Mouse (Mus musculus) cerebellum, adult 11-12 months (tissue): ENCODE results near the gene Grik4.
A peak's percentile ranks its signal among the peaks of the same experiment; 100 is the strongest.

Source experiments
- DNase-seq: peaks from one replicate; pipeline ENCODE4 v3.0.0; 2022

The Grik4 gene

DNA sequence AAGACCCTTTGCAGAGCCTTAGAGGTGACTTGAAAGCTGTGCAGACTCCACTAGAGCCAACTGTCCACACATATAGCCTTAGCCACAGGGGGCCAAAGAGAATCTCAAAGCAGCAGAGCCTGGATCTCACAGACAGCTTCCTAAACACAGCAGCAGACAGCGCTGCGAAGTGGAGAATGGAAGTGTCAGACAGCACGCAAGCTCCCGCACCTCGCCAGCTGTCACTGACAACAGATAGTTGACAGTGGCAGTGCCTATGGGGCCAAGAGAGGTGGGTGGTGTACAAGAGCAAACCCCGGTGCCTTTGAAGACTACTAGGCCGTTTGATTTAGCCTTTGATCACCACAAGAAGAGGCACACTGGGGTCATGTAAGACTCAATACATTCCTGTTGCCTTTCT is 395.3 kb downstream of the Grik4 start:
- DNase-seq = no peak

DNA sequence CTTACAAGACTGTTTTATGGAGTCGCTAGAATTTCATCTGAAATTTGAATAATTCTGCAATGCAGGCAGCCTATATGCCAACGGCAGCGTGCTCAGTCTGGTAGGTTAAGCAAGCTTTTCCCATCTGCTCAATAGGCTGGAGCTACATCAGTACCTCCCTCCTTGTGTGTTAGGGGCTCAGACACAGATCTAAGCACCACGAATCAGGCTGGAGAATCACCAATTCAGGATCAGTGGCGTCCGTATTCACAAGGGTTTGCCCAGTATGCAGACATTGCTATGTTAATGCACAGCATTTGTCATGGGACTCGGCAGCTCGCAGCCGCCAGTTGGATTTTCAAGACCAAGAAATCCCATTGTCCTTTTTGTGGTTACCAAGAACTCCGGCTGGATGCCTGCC is 399.8 kb downstream of the Grik4 start:
- DNase-seq = no peak

DNA sequence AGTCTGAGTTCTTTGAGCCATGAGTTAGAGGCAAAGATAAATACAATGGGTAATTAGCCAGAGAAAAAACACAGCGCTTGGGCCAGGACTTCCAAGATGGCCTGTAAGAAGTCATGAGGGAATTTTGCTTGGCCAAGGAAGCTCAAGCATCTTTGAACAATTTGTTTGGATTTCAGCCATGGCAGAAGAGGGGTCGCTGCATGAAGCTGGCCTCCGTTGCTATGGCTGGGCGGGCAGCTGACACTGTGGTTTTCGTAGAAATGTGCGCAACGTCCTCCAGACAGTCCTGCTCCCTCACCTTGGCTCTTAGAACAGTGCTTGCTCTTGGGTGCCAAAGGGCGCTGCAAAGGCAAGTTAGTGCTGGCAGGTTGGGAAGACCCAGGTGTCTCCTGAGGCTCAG is 410.8 kb downstream of the Grik4 start:
- no peak for DNase-seq

DNA sequence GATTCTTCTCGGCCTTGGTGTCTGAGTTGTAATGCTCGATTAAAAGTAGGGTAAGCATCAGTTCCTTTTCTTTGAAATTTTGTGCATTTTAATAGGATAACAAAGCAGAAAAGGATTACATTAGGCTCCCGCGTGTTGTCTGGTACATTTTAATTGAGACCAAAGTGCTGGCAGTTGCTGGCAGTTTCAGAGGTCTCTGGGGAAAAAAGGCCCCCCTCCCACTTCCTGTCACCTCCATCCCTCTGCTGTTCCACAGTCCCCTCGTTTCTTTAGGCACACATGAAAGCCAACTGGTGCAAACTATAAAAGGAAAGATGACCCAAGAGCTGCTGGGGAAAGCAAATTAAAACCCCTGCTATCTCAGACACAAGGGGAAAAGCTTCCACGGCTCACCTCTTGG is 411.3 kb downstream of the Grik4 start:
- no peak for DNase-seq

DNA sequence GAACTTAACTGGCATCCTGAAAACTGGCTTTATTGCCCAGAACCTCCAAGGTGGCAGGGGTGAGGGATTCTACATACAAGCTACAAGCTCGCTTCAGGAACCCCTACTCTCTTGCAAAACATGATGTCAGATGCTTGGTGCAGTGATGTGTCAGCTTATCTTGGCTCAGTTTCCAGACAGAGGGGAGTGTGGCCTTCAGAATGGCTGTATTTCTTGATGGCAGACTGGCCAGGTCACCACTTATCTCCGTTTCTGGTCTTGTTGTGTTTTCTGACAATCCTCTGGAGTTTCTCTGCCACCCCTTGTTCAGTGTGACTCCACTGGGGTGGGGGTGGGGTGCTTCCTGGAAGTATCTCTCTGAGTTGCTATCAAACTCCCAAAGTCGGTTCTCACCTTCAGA is 412.3 kb downstream of the Grik4 start:
- no peak for DNase-seq

DNA sequence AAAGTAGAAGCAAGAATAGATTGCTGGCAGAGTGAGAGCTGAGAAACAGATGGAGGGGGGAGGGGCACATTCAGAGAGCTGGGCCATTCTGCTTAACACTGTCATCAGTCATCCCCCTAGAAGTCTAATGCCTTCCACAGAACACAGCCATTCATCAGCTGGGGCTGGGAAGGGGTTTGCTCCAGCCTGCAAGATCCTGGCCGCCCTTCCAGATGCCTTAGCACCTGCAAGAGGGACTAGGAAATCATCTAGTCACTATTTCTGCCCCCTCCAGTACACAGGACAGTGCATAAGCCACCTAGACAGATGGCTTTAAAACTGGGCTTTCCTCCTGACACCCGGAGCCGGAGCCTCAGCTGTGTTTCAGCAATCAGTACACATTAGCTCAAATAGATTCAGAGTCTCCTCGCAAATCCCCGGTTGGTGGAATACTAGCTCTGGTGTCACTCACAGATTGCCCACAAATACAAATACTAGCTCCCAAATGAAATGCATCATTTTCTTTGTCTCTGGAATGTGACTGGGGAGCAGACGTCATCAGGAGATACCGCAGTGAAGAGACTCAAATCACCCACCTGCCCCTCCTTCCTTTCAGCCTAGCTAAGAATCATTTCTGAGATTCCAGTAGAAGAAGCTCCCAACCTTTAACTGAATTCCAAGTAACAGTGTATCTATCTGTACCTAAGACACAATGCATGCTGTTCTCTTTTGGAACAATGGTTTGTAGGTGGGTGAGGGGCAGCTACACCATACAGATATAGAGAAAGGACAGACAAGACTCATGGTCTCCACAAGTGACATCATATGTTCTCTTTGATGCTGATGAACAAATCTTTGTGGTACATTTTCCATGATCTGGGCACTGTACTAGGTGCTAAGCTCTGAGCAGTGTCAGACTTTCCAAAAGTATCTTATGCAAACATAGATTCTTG is 413.8 kb downstream of the Grik4 start:
- no peak for DNase-seq

DNA sequence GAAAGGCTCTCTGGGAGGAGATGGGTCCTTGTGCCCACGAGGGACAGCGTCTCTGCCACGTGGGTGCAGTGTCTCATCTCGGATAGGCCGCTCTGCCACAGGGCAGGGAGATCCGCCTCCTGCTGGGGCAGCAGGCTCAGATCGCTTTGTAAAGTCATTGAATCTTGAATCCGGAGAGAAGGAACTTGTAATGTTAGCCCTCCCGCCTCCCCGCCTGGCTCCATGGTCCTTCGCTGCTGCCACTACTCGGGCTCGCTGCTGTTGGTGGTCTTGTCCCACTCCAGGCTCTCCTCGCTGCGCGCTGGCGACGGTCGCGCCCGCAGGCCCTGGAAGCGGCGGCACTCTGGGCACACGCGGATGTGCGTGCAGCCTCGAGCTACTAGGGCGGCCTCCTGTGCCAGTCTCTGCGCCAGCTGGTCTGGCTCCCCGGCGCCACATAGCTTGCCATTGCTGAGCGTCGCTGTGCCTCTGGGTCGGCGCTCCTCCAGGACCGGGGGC is 423.7 kb downstream of the Grik4 start:
- DNase-seq = peak; percentile 51

DNA sequence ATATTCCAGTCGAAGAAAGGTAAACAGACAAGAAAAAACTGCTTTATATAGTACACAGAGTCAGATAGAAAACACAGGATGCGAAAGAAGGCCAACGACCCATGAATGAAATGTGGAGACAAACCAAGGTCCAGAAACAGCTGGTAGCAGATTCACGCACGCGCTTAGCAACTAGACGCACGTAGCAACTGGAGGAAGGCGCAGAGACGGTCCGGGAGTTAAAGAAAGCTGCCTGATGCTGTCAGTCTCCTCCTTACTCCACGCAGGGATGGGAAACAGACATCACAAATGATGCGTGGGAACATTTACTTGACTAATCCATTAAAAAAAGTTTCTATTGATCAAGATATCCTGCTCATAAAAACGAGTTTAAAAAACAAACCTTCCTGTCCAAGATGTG is 426.1 kb downstream of the Grik4 start:
- DNase-seq = no peak

DNA sequence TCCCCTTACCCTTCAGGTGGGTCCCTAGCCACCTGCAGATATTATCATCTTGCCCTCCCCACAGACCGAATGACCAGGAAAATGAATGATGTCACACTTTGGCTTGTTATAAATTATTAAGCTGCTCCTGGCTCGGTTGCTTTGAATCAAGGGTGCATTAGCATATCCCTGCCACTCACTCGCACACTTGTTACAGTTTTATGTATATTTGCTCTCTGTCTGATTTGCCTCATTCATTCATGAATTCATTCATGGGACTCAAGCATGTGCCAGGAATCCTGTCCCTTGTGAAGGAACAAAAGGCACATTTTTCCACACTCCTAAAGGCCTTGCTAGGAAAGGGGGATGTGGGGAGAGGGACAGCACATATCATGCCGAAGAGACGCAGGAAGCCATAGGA is 431.1 kb downstream of the Grik4 start:
- no peak for DNase-seq

DNA sequence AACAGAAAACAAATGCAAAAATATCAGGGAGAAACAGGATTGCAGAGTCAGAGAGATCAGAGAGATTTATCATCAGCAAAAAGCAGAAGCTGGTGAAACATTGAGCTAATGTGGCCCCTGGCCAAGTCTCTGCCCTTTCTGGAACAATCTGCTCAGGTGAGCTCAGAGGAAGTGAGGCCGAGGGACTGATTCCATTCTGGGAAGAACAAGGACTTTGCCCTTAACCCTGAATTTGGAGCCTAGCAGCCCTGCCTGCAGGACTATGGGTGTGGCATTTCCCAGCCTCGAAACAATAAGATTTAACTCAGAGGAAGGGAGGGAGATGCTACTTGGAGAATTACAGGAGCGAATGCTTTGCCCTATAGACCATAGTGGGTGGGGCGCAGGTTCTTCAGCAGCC is 432.0 kb downstream of the Grik4 start:
- DNase-seq = no peak

DNA sequence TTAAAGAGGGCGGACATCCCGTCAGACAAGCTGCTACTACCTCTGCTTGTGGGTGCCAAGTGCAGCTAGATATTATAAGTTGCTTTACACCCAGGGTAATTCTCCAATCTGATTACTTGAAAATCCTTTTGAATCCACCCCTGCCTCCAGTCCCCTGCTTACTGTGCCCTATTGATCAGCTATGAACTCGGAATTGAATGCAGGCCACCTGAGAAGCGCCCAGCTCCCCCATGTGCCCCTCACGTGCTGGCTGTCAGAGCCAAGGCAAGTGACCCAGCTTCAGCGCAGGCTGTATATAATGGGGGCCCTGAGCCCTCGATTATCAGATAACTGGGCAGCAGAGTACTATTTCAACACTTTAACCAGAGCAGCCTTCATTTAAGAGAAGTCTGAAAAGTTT is 436.1 kb downstream of the Grik4 start:
- DNase-seq = no peak

DNA sequence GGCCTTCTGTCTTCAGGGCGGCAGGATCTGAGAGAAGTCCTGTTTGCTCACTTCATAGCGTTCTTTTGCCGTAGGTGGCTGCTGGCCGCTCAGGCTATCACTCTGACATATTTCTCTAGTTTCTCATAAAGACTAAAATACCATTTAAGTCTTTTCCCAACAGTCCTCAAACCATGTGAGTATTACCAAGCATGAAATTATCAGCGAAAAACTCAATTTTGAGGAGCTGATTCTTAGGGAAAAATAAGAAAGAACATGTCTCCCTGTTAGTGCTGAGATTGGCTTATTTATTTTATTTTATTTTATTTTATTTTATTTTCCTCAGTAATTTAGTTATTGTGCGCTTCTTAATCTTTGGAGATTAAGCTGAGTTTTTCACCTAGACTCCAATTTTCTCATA is 436.6 kb downstream of the Grik4 start, which contains the start of gene Tbcel:
Gene Tbcel (minus strand): TSS at position 101 of the 400 bp plus-strand sequence.
- DNase-seq = no peak

DNA sequence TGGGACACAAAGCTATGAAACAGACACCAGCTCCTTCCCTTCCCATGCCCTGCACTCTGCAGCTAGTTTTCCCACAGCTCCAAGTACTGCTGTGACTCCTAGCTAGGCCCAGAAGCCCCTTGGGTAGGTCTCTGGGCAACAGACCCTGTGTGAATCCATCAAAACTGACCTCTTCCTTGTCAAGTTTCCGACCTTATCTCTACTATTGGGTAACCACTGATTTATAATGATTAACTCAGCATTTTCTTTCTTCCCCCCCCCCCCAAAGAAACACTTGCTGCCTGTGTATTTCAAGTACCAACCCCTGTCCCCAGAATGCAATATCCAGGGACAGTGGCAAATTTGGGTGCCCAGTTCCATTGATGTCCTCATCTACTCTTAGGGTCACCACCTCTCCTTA is 437.3 kb downstream of the Grik4 start:
- no peak for DNase-seq

DNA sequence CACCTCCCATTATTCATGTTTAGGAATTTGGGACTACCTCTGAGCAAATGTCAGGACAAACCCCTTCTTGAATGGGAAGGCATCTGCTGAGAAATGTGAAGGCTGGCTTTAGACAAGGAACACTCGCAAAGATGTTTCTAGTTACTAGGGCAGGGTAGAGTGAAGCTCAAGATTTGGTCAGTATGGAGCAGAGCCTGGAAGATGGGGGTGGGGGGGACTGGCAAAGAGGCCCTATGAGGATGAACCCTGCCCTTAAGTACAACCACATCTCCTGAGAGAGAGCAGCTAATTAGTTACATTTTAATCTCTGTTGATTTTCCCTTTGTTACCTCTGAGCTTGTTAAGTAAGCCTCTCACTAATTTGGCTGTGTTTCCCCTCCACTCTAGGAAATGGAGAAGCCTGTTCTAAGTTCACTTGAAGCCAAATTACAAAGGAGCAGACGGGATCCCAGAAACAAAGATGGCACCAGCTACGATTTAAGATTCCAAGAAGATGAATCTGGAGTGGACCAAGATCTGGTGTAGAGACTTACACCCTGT is 439.3 kb downstream of the Grik4 start:
- no peak for DNase-seq

DNA sequence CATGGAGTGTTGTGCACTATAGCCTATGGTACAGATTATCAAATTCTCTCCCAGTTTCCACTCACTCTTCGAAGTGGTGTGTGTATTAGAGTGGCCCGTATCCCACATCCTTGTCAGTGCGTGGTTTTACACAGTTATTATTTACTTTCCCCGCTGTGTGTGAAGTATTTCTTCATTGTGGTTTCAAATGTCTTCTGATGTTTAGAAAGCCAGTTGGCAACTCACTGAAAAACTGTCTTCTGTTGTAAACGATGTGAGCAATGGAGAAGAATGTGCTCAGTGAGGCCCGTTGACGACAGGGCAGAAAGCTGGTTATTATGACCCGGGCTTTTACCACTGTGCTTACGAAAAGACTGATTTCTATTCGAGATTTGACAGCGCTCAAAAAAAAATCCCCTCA is 439.7 kb downstream of the Grik4 start:
- DNase-seq = no peak

DNA sequence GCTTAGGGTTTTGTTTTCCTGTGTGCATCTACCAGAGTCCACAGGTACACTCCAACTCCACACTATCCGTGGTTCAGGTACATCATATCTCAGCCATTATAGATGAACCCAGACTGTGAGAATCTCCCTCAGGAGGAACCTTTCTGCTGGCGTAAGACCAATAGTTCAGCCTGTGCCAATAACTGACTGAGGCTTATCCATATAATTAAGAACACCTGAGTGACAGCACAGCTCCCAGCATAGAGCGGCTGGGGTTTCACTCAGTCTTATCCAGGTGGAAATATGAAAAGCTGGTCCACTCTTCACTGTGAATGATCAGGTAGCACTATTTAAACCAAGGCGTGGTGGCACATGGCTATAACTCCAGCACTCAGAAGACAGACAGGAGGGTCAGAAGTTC is 440.6 kb downstream of the Grik4 start:
- no peak for DNase-seq

DNA sequence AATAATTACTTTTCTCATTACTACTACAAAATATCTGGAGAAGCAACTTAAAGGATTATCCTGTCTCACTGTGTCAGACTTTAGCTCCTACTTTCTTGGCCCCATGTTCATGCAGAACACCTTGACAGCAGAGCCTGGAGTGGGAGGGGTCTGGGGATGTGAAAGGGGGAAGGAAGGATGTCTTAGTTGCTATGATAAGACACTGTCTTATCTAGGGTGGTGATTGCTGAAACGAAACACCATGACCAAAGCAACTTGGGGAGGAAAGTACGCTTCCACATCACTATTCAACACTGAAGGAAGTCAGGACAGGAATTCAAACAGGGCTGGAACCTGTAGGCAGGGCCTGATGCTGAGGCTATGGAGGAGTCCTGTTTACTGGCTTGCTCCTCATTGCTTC is 448.0 kb downstream of the Grik4 start:
- DNase-seq = no peak

DNA sequence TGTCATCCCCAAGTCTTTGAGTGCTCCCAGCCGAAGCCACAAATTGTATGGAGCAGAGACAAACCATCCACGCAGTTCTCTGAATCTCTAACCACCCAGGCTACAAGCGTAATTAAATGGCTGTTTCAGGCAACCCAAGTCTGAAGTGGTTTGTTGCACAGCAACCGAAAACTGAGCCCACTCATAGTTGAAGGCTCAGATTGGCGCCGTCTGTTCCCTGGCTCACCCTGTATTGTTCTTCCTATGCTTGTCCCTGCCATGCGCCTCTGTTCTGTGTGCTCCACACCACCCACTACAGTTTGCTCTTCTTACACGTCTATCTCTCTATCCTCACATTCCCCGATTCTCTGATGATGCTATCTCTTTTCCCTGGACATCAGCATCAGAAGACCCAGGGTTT is 452.5 kb downstream of the Grik4 start:
- no peak for DNase-seq

DNA sequence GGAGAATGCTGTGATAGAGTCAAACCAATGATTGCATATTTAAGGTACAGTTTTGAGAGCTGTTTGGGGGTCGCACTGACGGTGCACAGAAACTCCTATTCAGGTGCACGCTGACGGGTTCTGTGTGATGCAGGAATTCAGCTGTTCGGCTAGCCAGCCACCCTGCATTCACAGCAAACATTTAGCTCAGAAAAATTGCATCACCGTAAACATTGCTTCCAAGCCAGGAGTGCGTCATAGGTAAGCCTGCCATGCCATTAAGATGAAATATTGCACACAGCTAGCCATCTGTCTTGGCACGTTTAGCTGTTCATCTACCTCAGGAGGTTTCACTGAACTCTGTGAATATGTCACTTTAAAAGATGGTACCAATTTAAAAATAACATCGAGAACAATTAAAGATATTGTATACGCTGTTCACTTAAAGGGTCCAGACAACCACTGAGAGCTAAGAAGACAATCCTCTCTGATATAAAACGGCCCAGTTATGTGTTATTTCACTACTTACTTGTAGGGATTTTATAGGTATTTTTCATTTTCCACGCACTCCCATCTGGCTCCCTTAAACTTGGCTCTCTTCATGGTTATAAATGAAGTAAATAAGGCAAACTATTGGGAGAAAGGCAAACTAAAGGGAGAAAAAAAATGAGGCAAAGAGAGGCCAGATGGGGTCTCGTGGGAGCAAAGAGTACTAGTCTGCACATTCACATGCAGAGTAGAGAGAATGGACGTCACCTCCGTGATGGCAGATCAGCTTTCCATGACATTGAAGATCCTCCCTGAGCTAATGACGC is 453.5 kb downstream of the Grik4 start:
- no peak for DNase-seq

DNA sequence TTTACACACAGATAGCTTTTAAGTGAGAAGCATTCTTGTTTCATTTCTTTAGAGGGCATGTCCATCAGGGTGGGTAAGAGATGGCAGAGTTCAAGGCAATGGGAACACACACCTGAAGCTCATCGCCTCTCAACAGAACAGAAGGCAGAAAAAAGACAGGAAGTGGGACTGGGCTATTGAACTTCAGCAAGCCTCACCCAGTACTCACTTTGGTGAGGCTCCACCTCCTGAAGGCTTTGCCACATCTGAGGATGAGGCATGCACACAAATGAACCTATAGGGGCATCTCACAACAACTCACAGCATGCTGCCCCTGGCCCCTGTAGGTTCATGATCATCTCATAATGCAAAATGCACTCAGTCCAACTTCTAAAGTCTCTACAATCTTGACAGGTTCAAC is 456.2 kb downstream of the Grik4 start:
- DNase-seq = no peak

DNA sequence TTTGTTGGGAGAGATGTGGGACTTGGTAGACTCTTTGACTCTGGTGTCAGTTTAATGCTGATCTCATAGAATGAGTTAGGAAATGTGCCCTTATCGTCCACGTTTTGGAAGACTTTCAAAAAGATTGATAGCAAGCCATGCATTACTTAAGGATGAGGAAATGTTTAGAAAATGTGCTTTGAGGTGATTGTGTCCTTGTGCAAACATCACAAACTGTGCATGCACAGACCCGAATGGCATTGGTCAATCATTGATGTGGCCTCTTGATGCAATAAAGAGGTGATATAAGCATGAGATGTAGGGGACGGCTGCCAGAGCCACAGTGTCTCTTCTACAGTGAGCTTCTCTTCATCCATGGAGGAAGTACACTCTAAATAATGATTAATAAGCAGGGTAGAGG is 457.4 kb downstream of the Grik4 start:
- no peak for DNase-seq

DNA sequence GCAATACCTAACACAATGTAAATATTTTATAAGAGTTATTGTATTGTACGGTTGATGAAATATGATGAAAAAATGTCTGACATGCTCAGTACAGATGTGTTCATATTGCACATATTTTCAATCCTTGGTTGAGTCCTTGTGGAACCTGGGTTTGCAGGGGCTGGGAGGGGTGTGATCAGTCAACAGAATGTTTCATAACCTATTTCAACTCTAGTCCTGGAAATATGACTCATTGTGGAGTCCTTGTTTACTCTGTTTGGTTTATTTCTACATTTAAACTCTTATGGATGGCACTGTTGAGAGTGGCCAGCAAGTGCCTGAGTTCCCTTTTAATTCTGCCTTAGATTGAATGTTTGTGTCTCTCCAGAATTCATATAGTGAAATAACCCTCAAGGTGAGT is 459.6 kb downstream of the Grik4 start:
- no peak for DNase-seq

DNA sequence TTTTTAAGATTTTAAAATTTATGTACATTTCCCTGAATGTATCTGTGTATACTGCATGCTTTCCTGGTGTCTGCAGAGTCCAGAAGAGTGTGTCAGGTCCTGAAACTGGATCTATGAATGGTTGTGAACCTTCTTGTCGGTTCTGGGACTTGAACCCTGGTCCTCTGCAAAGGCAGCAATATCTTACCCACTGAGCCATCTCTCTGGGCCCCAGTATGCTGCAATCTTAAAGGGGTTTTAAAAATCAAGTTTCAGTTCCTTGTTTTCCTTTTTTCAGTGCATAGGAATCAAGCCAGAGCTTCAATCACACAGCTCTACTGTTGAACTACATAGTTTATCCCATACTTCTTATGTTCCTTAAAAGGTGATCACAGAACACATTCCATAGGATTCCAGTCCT is 461.3 kb downstream of the Grik4 start:
- no peak for DNase-seq

DNA sequence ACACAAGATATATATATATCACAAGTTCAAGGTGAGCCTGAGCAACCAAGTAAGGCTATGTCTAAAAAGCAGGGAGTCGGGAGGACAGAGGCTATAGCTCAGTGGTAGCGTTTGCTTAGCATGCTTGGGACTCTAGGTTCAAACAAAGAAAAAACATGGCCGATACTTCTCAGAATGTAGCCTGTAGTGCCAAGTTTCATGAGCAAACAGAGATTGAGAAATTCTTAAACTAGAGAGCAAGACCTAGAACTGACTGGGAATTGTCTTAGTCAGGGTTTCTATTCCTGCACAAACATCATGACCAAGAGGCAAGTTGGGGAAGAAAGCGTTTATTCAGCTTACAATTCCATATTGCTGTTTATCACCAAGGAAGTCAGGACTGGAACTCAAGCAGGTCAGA is 468.1 kb downstream of the Grik4 start:
- no peak for DNase-seq
